Mouse (Mus musculus) kidney, adult 2 months (tissue): ENCODE data around the gene Ube4a. TPM values are rescaled to one million over a fixed set of nuclear protein-coding genes. Genes with fewer than 3 reads are reported as not detected.

Experiments used
- DNase-seq: peaks from one replicate; pipeline ENCODE4 v3.0.0; 2021
- H3K27ac ChIP-seq: fragments of 200-500 bp; 2 replicates; pipeline ENCODE4 v1.5.1; 2012; ENCODE audit warnings: low read depth, low read length, control low read depth, inconsistent platforms; ENCODE audit not compliant: insufficient read depth
- H3K27me3 ChIP-seq: fragments of 200-500 bp; replicated peaks from 2 replicates; pipeline ENCODE4 v1.6.1; 2012; ENCODE audit warnings: mild to moderate bottlenecking, moderate library complexity, low read length, inconsistent platforms; ENCODE audit not compliant: control insufficient read depth, insufficient read depth
- H3K36me3 ChIP-seq: fragments of 200-500 bp; 2 replicates; pipeline ENCODE4 v1.6.1; 2012; ENCODE audit warnings: mild to moderate bottlenecking, moderate library complexity, low read length, inconsistent platforms; ENCODE audit not compliant: control insufficient read depth, insufficient read depth
- H3K4me1 ChIP-seq: fragments of 200-500 bp; 2 replicates; pipeline ENCODE4 v1.6.1; 2011; ENCODE audit warnings: low read length; ENCODE audit not compliant: control insufficient read depth, insufficient read depth
- H3K4me3 ChIP-seq: fragments of 200-500 bp; 2 replicates; pipeline ENCODE4 v1.5.1; 2011; ENCODE audit warnings: mild to moderate bottlenecking, low read depth, low read length, control low read depth; ENCODE audit not compliant: insufficient read depth
- CTCF ChIP-seq: fragments of 200-500 bp; conservative IDR thresholded peaks from 2 replicates; pipeline ENCODE4 v1.5.1; 2011; ENCODE audit warnings: low read depth, mild to moderate bottlenecking, control low read depth, low read length, moderate library complexity, mixed read lengths; ENCODE audit not compliant: insufficient read depth, insufficient read length
- POLR2A ChIP-seq: fragments of 200-500 bp; IDR thresholded peaks from one replicate; pipeline ENCODE4 v1.6.1; 2011; ENCODE audit warnings: low read depth, low read length, control low read depth
- WGBS: fragments of 180-500 bp; shearing (Covaris S2); methylation state at CpG from one replicate; pipeline ENCODE4 v1.1.7; 2018; 5-methylcytosine and 5-hydroxymethylcytosine counted together
- polyA plus RNA-seq: library from polyadenylated mRNA; depleted of rRNA; stranded (reverse); fragments of >200 nt; gene quantifications from 2 replicates; pipeline ENCODE4 v1.2.3, GENCODE M21; 2012

Ube4a gene
- polyA plus RNA-seq, 1 experiment = 18.3 TPM

DNA sequence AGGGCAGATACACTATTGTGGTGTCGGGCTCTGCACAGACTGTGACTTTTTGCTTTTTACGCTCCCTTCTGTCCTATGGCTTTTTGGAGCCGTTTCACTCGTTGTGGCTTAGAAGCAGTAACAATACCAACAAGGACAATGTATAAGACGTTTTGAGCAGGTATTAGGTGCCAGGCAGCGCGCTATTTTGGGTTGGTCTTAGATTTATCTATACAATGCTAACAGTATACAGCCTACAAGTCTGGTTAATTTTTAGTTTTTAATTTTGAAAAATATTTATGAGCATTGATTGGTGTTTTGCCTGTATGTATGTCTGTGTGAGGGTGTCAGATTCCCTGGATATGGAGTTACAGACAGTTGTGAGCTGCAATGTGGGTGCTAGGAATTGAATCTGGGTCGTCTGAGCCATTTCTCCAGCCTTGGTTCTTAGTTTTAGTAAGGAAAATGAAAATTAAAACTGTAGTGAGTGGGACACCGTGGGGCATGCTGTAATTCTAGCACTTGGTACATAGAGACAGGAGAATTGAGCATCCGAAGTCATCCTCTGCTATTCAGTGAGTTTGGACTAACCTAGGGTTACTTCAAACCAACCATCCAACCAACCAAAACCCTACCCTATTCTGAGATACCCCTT lies 550 bp upstream of the Ube4a start:
- H3K4me1 ChIP-seq = peaks cover 6% of the 10 kb centered on the region; the same call in 1 of the 2 replicates
- peak overlapping the region; percentile 65 for H3K4me3 ChIP-seq
- peak overlapping the region; percentile 98 for H3K27ac ChIP-seq
- DNase-seq = no peak
- no peak for TF ChIP-seq POLR2A
- TF ChIP-seq CTCF = no peak
- WGBS = 13% methylated on average over 10 of the region's 10 CpGs
- peaks cover 1% of the 10 kb centered on the region; the same call in 1 of the 2 replicates for H3K36me3 ChIP-seq
- H3K27me3 ChIP-seq = no peaks in the 10 kb centered on the region

DNA sequence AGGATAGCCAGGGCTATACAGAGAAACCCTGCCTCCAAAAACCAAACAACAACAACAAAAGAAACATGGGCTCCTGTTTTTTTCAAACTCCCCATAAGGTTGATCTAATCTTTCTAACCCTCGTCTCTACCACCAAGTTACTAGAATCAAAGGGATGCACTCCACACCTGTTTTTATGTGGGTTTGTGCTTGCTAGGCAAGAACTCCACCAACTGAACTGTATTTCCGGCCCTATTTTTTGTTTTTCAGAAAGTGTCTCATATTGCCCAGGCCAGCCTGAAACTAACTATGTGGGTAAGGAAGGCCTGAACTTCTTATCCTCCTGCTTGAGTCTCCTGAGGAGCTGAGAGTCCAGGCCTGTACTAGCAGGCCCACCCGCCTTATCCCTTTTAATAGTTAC lies 11.0 kb downstream of the Ube4a start:
- TF ChIP-seq POLR2A (no peak), CTCF (no peak)
- 87% methylated on average over 3 of the region's 3 CpGs for WGBS
- no peaks in the 10 kb centered on the region for H3K4me1 ChIP-seq
- H3K36me3 ChIP-seq = peaks cover 13% of the 10 kb centered on the region
- no peak for DNase-seq
- H3K27me3 ChIP-seq = no peaks in the 10 kb centered on the region
- H3K27ac ChIP-seq = no peak overlapping the region
- H3K4me3 ChIP-seq = no peak overlapping the region

DNA sequence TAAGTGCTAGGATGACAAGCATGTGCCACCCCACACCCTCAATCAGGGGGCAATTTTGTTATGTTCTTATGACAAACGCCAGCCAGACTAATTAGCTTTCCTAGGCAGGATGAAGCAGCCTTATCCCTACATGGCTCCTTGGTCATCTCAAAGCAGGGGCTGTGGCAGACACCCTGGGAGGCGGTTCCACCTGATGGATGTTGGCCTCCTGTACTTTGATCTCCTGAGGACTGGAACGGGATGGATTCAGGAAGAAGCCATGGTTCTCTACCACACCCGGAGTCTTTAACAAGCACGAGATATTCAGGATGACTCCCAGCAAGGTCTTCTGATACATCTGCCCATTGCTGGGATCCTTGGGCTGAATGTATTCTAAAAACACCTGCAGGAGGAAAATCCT lies 17.6 kb downstream of the Ube4a start:
- peaks cover 19% of the 10 kb centered on the region for H3K36me3 ChIP-seq
- H3K27me3 ChIP-seq = no peaks in the 10 kb centered on the region
- 59% methylated on average over 5 of the region's 5 CpGs for WGBS
- no peak overlapping the region for H3K4me3 ChIP-seq
- TF ChIP-seq POLR2A (no peak), CTCF (no peak)
- no peak overlapping the region for H3K27ac ChIP-seq
- DNase-seq = peak; percentile 56
- no peaks in the 10 kb centered on the region for H3K4me1 ChIP-seq

DNA sequence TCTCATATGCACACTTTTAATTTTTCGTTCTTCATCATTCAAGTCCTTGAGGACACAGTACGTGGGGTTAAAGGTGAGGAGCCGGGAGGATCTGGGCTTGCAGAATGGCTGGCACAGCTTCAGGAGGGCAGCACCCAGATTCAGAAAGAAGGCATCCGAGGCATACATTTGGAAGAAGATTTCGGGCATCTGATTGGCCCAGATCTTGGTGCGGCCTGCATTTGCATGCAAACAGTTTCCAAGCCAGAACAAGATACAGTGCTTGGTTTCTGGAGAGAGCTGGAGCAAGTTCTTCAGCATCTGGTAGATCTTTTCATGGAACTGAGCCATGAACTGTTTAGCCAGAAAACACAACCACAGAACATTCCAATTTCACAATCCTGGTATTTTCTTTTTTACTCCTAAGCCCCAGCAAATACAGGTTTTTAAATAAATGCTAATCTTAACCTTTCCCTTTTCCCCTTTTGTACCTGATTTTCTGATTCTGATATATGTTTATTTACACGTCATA lies 19.2 kb downstream of the Ube4a start:
- no peak overlapping the region for H3K4me3 ChIP-seq
- no peaks in the 10 kb centered on the region for H3K4me1 ChIP-seq
- 83% methylated on average over 7 of the region's 7 CpGs for WGBS
- no peak for DNase-seq
- H3K36me3 ChIP-seq = peaks cover 19% of the 10 kb centered on the region
- TF ChIP-seq POLR2A (no peak), CTCF (no peak)
- no peak overlapping the region for H3K27ac ChIP-seq
- no peaks in the 10 kb centered on the region for H3K27me3 ChIP-seq

DNA sequence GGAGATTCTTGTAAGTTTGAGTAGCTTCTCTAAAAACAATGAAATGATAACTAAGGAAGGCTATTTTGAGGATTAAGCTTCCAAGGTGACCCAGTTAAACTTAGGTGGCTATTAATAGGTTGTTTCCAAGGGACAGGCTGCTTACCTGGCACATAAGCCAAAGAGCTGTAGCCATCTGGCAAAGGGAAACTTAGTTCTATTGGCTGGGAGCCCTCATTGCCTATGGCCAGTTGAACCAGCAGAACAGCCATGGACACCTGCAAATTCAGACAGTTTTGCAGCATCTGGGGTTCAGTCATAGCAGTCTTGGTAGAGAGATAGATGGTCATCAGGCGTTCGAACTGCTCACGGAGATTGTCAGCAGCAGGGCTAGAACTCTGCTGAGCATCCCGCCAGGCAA lies 23.0 kb downstream of the Ube4a start:
- peaks cover 16% of the 10 kb centered on the region for H3K36me3 ChIP-seq
- H3K4me3 ChIP-seq = no peak overlapping the region
- DNase-seq = peak; percentile 40
- H3K27ac ChIP-seq = no peak overlapping the region
- H3K27me3 ChIP-seq = no peaks in the 10 kb centered on the region
- H3K4me1 ChIP-seq = no peaks in the 10 kb centered on the region
- no peak for TF ChIP-seq POLR2A
- no peak for TF ChIP-seq CTCF
- WGBS = 97% methylated on average over 4 of the region's 4 CpGs

DNA sequence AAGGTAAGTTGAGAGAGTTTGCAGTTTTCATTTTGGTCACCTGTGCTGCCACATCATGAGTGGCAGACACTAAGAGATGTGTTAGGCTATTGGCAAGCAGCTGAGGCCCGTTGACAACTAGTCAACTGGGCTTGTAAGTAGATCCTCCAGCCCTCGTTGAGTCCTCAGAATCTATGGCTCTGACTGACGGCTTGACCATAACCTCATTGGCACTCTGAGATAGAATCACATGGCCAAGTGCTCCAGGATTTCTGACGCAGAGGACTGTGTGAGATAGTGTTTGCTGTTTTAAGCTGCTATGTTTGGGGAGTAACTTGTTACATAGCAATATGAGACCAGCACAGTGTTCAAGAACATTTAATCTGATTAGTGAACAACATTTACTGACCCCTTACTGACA lies 23.6 kb downstream of the Ube4a start:
- no peak overlapping the region for H3K27ac ChIP-seq
- 85% methylated on average over 4 of the region's 4 CpGs for WGBS
- no peaks in the 10 kb centered on the region for H3K4me1 ChIP-seq
- no peaks in the 10 kb centered on the region for H3K27me3 ChIP-seq
- H3K36me3 ChIP-seq = peaks cover 19% of the 10 kb centered on the region
- DNase-seq = no peak
- H3K4me3 ChIP-seq = no peak overlapping the region
- TF ChIP-seq CTCF = no peak
- TF ChIP-seq POLR2A = no peak

DNA sequence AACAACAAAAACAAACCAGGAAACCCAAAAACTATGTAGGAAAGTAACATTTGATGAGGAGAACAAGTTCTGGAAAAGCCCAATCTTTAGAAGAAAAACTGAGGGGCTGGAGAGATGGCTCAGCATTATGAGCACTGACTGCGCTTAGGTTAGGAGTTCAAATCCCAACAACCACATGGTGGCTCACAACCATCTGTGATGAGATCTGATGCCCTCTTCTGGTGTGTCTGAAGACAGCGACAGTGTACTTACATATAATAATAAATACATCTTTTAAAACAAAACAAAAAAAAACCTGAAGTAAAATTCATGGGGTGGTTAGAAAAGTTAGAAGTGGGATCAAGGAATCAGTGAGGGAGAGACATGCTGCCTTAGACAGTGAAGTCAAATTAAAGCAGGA lies 43.9 kb downstream of the Ube4a start:
- Histone ChIP-seq H3K27ac (peak overlapping the region; percentile 98; the same call in 1 of the 2 replicates), H3K36me3 (peaks cover 4% of the 10 kb centered on the region), H3K4me1 (peaks cover 14% of the 10 kb centered on the region; the same call in 1 of the 2 replicates), H3K27me3 (no peaks in the 10 kb centered on the region), H3K4me3 (no peak overlapping the region; the same call in 1 of the 2 replicates)
- no peak for TF ChIP-seq CTCF
- TF ChIP-seq POLR2A = no peak
- WGBS = 76% methylated on average over 2 of the region's 2 CpGs
- DNase-seq = no peak
